8 mouse cellular contexts compared by ENCODE assay signal in the genomic region with DNA sequence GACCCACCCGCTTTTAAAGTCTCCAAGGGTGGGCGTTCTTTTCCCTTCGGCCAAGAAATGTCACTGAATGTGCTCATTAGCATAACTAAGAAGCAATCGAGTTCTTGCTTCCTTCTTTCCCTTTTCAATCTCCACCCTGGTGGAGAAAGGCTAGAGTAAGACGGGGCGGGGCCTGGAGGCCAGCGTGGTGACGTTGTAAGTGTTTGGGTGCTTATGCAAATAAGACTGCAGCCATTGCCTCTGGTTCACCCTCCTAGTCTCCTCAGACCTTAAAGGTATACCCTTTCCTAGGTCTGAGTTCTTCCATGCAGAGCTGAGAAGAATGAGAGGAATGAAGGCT. TPM values are rescaled to one million over a fixed set of nuclear protein-coding genes. Genes with fewer than 3 reads are reported as not detected.
DNase-seq lines count a peak whose midpoint lies in the region; ATAC-seq and TF ChIP-seq lines count a peak whose summit lies in the region.

No protein-coding gene starts in this region.

- no peak for TF ChIP-seq CTCF in bone marrow macrophage, adult 2 months (IDR thresholded peaks at IDR 0.05; ENCODE audit: low read depth, low read length)
- peak; percentile 16 for TF ChIP-seq CTCF in left cerebral cortex, adult 2 months (IDR thresholded peaks at IDR 0.05)

- no peak for TF ChIP-seq POLR2A in bone marrow macrophage, adult 2 months (IDR thresholded peaks at IDR 0.05; ENCODE audit: borderline replicate concordance, low read depth, low read length)

- peak; percentile 95 for ATAC-seq in embryonic facial prominence, embryonic 14.5 days (ENCODE audit: low read depth)
- ATAC-seq in hindbrain, embryonic 14.5 days (ENCODE audit: low FRiP score): peak; percentile 92

- H3K27me3 ChIP-seq in embryonic facial prominence, embryonic 14.5 days (replicated peaks; ENCODE audit: control insufficient read depth, insufficient read depth, low read length): 0 out of 2 replicates have a peak, but pooled peaks cover 3% of the 10 kb centered on the region
- H3K27me3 ChIP-seq in hindbrain, embryonic 14.5 days (ENCODE audit: control insufficient read depth, insufficient read depth, low read length): no peaks in the 10 kb centered on the region

- in situ Hi-C loops in ES-E14 (cut with MboI; ENCODE audit: low sequenced_read_pairs in 2 of 2, unreplicated experiment in 2 of 2): no loop called here

- H3K9me3 ChIP-seq in ES-E14 (ENCODE audit: control insufficient read depth, insufficient read depth, low read depth, low read length): no peaks in the 10 kb centered on the region
- no peaks in the 10 kb centered on the region for H3K9me3 ChIP-seq in embryonic facial prominence, embryonic 14.5 days (ENCODE audit: control insufficient read depth, low read length)
- no peaks in the 10 kb centered on the region for H3K9me3 ChIP-seq in hindbrain, embryonic 14.5 days (ENCODE audit: control insufficient read depth, low read length)

- H3K4me3 ChIP-seq in ES-E14 (ENCODE audit: insufficient read depth in 1 of 2, low read depth in 1 of 2, low read length in 2 of 2, poor library complexity in 1 of 2, severe bottlenecking in 1 of 2): peak overlapping the region; percentile 68 to 69
- peak overlapping the region; percentile 56 for H3K4me3 ChIP-seq in bone marrow macrophage, adult 2 months (ENCODE audit: insufficient read depth, low read length)
- peak overlapping the region; percentile 41 for H3K4me3 ChIP-seq in embryonic facial prominence, embryonic 14.5 days (ENCODE audit: low read depth, low read length)
- H3K4me3 ChIP-seq in hindbrain, embryonic 14.5 days (replicated peaks; ENCODE audit: low read length): peak overlapping the region; percentile 63
- H3K4me3 ChIP-seq in left cerebral cortex, adult 2 months: peak overlapping the region; percentile 77

- no peaks in the 10 kb centered on the region for H3K36me3 ChIP-seq in ES-E14 (ENCODE audit: control insufficient read depth, insufficient read depth, low read length, poor library complexity, severe bottlenecking)
- H3K36me3 ChIP-seq in embryonic facial prominence, embryonic 14.5 days (ENCODE audit: control insufficient read depth, insufficient read depth, low read length): no peaks in the 10 kb centered on the region
- no peaks in the 10 kb centered on the region for H3K36me3 ChIP-seq in hindbrain, embryonic 14.5 days (replicated peaks; ENCODE audit: control insufficient read depth, insufficient read depth)

- H3K9ac ChIP-seq in ES-E14 (ENCODE audit: insufficient read depth, low read depth, low read length, poor library complexity, severe bottlenecking): no peak overlapping the region; the same call in 1 of the 2 replicates
- H3K9ac ChIP-seq in embryonic facial prominence, embryonic 14.5 days (ENCODE audit: low read depth, low read length): peak overlapping the region; percentile 63
- H3K9ac ChIP-seq in hindbrain, embryonic 14.5 days: peak overlapping the region; percentile 85

- peaks cover 0 to 4% of the 10 kb centered on the region in 2 experiments; a peak in 2 of 4 replicates for H3K4me1 ChIP-seq in ES-E14 (ENCODE audit: control insufficient read depth in 2 of 2, insufficient read depth in 2 of 2, low read length in 2 of 2, poor library complexity in 1 of 2)
- H3K4me1 ChIP-seq in bone marrow macrophage, adult 2 months (ENCODE audit: control insufficient read depth, insufficient read depth, low read length): 0 out of 2 replicates have a peak, but pooled peaks cover 2% of the 10 kb centered on the region
- H3K4me1 ChIP-seq in embryonic facial prominence, embryonic 14.5 days (ENCODE audit: control insufficient read depth, insufficient read depth, low read length): no peaks in the 10 kb centered on the region
- H3K4me1 ChIP-seq in hindbrain, embryonic 14.5 days (replicated peaks; ENCODE audit: control insufficient read depth, insufficient read depth, low read length): 0 out of 2 replicates have a peak, but pooled peaks cover 3% of the 10 kb centered on the region

- intact Hi-C loops in left cerebral cortex, adult 2 months (cut with DNase I): no loop called here

- peak overlapping the region; percentile 99 for H3K4me2 ChIP-seq in embryonic facial prominence, embryonic 14.5 days (ENCODE audit: low read depth, low read length)
- peak overlapping the region; percentile 84 for H3K4me2 ChIP-seq in hindbrain, embryonic 14.5 days (replicated peaks)

- H3K27ac ChIP-seq in ES-E14 (ENCODE audit: insufficient read depth, low read depth, low read length, poor library complexity, severe bottlenecking): no peak overlapping the region; the same call in 1 of the 2 replicates
- H3K27ac ChIP-seq in bone marrow macrophage, adult 2 months (ENCODE audit: insufficient read depth, low read depth, low read length): no peak overlapping the region
- no peak overlapping the region for H3K27ac ChIP-seq in embryonic facial prominence, embryonic 14.5 days (replicated peaks; ENCODE audit: low read depth, low read length)
- H3K27ac ChIP-seq in hindbrain, embryonic 14.5 days: peak overlapping the region; percentile 79
- H3K27ac ChIP-seq in left cerebral cortex, adult 2 months: peak overlapping the region; percentile 89

- WGBS in embryonic facial prominence, embryonic 14.5 days: 1% methylated on average over 8 of the region's 8 CpGs
- WGBS in hindbrain, embryonic 14.5 days: under 1% methylated on average over 8 of the region's 8 CpGs

- peak; percentile 91 for DNase-seq in ES-E14 (ENCODE audit: low read depth, low spot score)
- peak; percentile 91 for DNase-seq in embryonic facial prominence, embryonic 14.5 days (ENCODE audit: low spot score)
- peak; percentile 76 for DNase-seq in hindbrain, embryonic 14.5 days (ENCODE audit: low spot score)
- DNase-seq in left cerebral cortex, adult 2 months (ENCODE audit: extremely low spot score in 1 of 2, low spot score in 2 of 2): peak; percentile 61 to 64
- DNase-seq in lung, postnatal 36 days: peak; percentile 83
- peak; percentile 78 for DNase-seq in right cerebral cortex, adult 18-20 months
- no peak for DNase-seq in natural killer cell, adult 2 months (ENCODE audit: low spot score in 2 of 2)

TF ChIP-seq in ES-E14, 5 proteins besides CTCF, POLR2A, EP300 and RAD21:
- TF ChIP-seq ZC3H11A (IDR thresholded peaks at IDR 0.05; ENCODE audit: borderline replicate concordance, low read depth, low read length): no peak
- no peak for TF ChIP-seq CHD2 (IDR thresholded peaks at IDR 0.05; ENCODE audit: low read depth, low read length)
- TF ChIP-seq ZNF384 (IDR thresholded peaks at IDR 0.05; ENCODE audit: low read depth, low read length): no peak
- TF ChIP-seq HCFC1 (IDR thresholded peaks at IDR 0.05; ENCODE audit: borderline replicate concordance, insufficient read depth, low read length): 0 out of 2 replicates have a peak, but pooled peaks have one; percentile 26
TF ChIP-seq in ES-E14: peak in this region for 1.

RNA-seq across cellular contexts. Expression of gene Slc6a15, which starts 1.5 kb away (rescaled TPM):
- total RNA-seq in ES-E14 (2012; rRNA removed): 11.0 and 14.8 TPM in 2 replicates
- not detected in 2 replicates for polyA plus RNA-seq in bone marrow macrophage, adult 2 months (2012; ENCODE audit: insufficient read depth, insufficient read length, missing spikeins)
- polyA plus RNA-seq in embryonic facial prominence, embryonic 14.5 days (2014; fragmentation: Nextera tagmentation; extraction: Ambion mirVana): 6.1 and 8.4 TPM in 2 replicates
- polyA plus RNA-seq in hindbrain, embryonic 14.5 days (2014; fragmentation: Nextera tagmentation; extraction: Ambion mirVana): 92.3 and 104 TPM in 2 replicates
- total RNA-seq in left cerebral cortex, adult 2 months (2021): 10 to 100 TPM; 48.2 to 48.9 TPM

Comparison
In these comparisons a context has a peak if more than half of its experiments do, and no peak if none do; other contexts are left out.
1. DNase-seq: peak in ES-E14 (single experiment), embryonic facial prominence, embryonic 14.5 days (single experiment), hindbrain, embryonic 14.5 days (single experiment), left cerebral cortex, adult 2 months (2 of 2), lung, postnatal 36 days (single experiment) and right cerebral cortex, adult 18-20 months (single experiment); none in natural killer cell, adult 2 months (0 of 2).
2. H3K27ac ChIP-seq: peak in hindbrain, embryonic 14.5 days (single experiment) and left cerebral cortex, adult 2 months (single experiment); none in ES-E14 (single experiment), bone marrow macrophage, adult 2 months (single experiment) and embryonic facial prominence, embryonic 14.5 days (single experiment).
3. Peak in every context shown above with its lines, with median percentiles within 50 percentile points of each other: H3K4me3 ChIP-seq.